Mouse (Mus musculus): ENCODE measurements around the gene Hnrnpul2. TPM values are rescaled to one million over a fixed set of nuclear protein-coding genes. Genes with fewer than 3 reads are reported as not detected.

Hnrnpul2 gene
- polyA plus RNA-seq, 1 experiment from 2014 or later: 5.3 TPM

DNA sequence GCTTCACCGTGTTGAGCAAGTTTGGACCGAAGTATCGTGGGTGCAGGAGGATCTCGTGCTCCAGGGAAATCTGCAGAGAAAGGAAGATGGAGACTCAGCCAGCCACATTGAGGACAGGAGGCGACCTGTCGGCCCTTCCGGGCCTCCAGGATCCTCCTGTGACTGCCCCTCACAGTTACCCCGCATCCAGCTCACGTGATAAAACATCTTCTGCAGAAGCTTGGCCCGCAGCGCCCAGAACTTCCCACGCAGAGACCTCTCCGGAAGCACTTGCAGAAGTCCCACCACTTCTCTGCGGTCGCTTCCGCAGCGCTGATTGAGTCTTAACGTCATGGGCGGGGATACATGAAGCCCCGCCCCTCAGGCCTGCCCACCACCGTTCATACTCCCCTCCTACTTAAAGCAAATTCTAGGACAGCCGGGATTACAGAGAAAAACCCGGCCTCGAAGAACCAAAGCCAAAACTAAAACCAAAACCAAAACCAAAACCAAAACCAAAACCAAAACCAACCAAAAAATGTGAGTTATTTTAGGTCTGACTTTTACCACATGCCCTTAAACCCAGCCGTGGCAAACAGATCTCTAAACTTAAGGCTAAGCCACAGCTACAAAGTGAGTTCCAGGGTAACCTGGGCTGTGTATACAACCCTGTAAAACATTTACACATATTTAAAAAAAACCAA, 21.4 kb upstream of the Hnrnpul2 start, which contains the start of gene Polr2g:
Gene Polr2g (minus strand): TSS at position 314 of the 683 bp plus-strand sequence.
- Histone ChIP-seq H3K27me3 (no peaks in the 10 kb centered on the region), H3K4me2 (peak within 1 kb of the TSS; percentile 94), H3K9me3 (no peaks in the 10 kb centered on the region), H3K4me1 (replicated peaks) (peaks cover 30% of the 10 kb centered on the region), H3K4me3 (peak within 1 kb of the TSS; percentile 80), H3K36me3 (peaks cover 27% of the 10 kb centered on the region), H3K27ac (replicated peaks) (peak within 1 kb of the TSS; percentile 71), H3K9ac (peak within 1 kb of the TSS; percentile 84)
- WGBS: 1% methylated on average over 25 of the region's 25 CpGs
- ATAC-seq (ENCODE audit: low read depth): peak; percentile 70

DNA sequence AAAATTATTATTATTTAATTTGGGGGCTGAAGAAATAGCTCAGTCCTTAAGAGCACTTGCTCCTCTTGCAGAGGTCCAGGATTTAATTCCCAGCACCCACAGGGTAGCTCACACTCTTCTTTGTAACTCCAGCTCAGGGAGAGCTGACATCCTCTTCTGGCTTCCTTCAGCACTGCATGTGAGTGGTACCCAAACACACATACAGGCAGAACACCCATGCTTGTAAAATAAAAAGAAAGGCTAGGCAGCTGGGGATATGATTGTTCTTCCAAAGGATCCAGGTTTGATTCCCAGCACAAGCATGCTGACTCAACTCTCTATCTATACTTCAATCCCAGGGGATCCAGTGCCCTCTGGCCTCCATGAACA, 20.9 kb upstream of the Hnrnpul2 start:
- Histone ChIP-seq H3K27me3 (no peaks in the 10 kb centered on the region), H3K27ac (replicated peaks) (no peak overlapping the region), H3K4me2 (peak overlapping the region; percentile 94), H3K4me3 (peak overlapping the region; percentile 80), H3K4me1 (replicated peaks) (peaks cover 31% of the 10 kb centered on the region), H3K9me3 (no peaks in the 10 kb centered on the region), H3K9ac (no peak overlapping the region), H3K36me3 (peaks cover 24% of the 10 kb centered on the region)
- ATAC-seq (ENCODE audit: low read depth): no peak

GRCm38 (mm10) chr19:8802130-8802821, 17.5 kb upstream of the Hnrnpul2 start, which contains the start of gene Zbtb3:
TSS of gene Zbtb3 (plus strand) at chr19:8802555.
- H3K9me3 ChIP-seq: no peaks in the 10 kb centered on the region
- peak within 1 kb of the TSS; percentile 60 for H3K4me2 ChIP-seq
- H3K4me1 ChIP-seq (replicated peaks): peaks cover 36% of the 10 kb centered on the region
- 0% methylated on average over 30 of the region's 30 CpGs for WGBS
- H3K4me3 ChIP-seq: peak within 1 kb of the TSS; percentile 52
- H3K27ac ChIP-seq (replicated peaks): peak within 1 kb of the TSS; percentile 86
- H3K36me3 ChIP-seq: peaks cover 32% of the 10 kb centered on the region
- no peaks in the 10 kb centered on the region for H3K27me3 ChIP-seq
- peak within 1 kb of the TSS; percentile 65 for H3K9ac ChIP-seq
- ATAC-seq (ENCODE audit: low read depth): peak; percentile 98

DNA sequence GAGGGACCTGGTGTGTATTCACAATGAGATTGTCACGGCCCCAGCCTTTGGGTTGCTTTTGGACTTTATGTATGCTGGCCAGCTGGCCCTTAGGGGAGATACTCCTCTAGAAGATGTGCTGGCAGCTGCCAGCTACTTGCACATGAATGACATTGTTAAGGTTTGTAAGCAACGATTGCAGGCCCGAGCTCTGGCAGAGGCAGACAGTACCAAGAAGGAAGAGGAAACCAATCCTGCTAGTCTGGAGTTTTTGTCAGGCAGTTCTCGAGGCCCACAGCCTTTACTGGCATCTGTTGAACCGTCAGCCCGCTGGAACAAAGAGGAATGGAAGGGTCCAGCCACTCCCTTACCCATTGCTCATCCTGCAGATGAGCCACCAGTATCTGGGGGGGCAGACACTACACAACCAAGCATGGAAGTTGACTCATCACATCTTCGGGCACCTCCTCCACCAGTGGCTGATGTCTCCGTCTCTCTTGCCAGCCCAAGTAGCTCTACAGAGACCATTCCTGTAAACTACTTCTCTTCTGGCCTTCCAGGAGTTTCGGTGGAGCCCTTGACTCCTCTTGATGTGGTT, 16.5 kb upstream of the Hnrnpul2 start:
- Histone ChIP-seq H3K4me2 (peak overlapping the region; percentile 60), H3K36me3 (peaks cover 38% of the 10 kb centered on the region), H3K4me1 (replicated peaks) (peaks cover 28% of the 10 kb centered on the region), H3K9ac (0 out of 2 replicates have a peak overlapping the region, but pooled peaks have one; percentile 1), H3K9me3 (no peaks in the 10 kb centered on the region), H3K27me3 (no peaks in the 10 kb centered on the region), H3K27ac (replicated peaks) (peak overlapping the region; percentile 86), H3K4me3 (peak overlapping the region; percentile 52)
- WGBS: 86% methylated on average over 9 of the region's 9 CpGs
- no peak for ATAC-seq (ENCODE audit: low read depth)

DNA sequence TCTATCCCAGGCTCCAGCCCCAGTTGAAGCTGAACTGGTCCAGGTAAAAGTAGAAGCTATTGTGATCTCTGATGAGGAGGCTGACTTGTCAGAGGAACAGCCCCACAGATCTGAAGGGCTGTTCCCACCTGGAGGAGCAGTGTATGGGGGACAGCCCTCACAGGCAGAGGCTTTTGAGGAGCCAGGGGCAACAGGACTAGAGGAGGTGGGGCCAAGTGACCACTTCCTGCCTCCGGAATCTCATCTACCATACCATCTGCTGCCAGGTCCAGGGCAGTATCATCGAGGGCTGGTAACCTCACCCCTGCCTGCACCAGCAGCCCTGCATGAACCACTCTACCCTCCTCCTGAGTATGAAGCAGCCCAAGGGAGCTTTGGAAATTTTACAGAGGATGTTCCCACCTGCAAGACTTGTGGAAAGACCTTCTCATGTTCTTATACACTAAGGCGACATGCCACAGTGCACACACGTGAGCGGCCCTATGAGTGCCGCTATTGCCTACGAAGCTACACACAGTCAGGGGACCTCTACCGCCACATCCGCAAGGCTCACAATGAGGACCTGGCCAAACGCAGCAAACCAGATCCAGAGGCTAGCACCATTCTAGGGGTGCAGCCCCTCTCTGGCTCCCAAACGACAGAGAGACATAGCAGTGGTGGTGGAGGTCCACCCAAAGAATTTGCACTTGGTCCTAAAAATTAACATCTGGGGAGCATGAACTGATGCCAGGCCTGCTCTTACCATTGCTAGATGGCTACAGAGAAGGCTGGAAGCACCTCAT, 15.7 kb upstream of the Hnrnpul2 start:
- Histone ChIP-seq H3K9ac (no peak overlapping the region), H3K27ac (replicated peaks) (no peak overlapping the region), H3K4me1 (replicated peaks) (peaks cover 23% of the 10 kb centered on the region), H3K9me3 (no peaks in the 10 kb centered on the region), H3K27me3 (no peaks in the 10 kb centered on the region), H3K36me3 (peaks cover 46% of the 10 kb centered on the region), H3K4me2 (no peak overlapping the region), H3K4me3 (no peak overlapping the region)
- 95% methylated on average over 11 of the region's 11 CpGs for WGBS
- no peak for ATAC-seq (ENCODE audit: low read depth)

GRCm38 (mm10) chr19:8806810-8807209, 13.0 kb upstream of the Hnrnpul2 start:
- Histone ChIP-seq H3K9ac (no peak overlapping the region), H3K4me2 (no peak overlapping the region), H3K27ac (replicated peaks) (no peak overlapping the region), H3K4me1 (replicated peaks) (peaks cover 19% of the 10 kb centered on the region), H3K4me3 (no peak overlapping the region), H3K9me3 (no peaks in the 10 kb centered on the region), H3K36me3 (peaks cover 67% of the 10 kb centered on the region), H3K27me3 (no peaks in the 10 kb centered on the region)
- no peak for ATAC-seq (ENCODE audit: low read depth)
- 96% methylated on average over 5 of the region's 5 CpGs for WGBS

GRCm38 (mm10) chr19:8815812-8816211, 4.0 kb upstream of the Hnrnpul2 start:
- ATAC-seq (ENCODE audit: low read depth): no peak
- 73% methylated on average over 11 of the region's 11 CpGs for WGBS
- Histone ChIP-seq H3K36me3 (peaks cover 49% of the 10 kb centered on the region), H3K9me3 (no peaks in the 10 kb centered on the region), H3K27ac (replicated peaks) (no peak overlapping the region), H3K4me1 (replicated peaks) (peaks cover 43% of the 10 kb centered on the region), H3K27me3 (no peaks in the 10 kb centered on the region), H3K4me3 (peak overlapping the region; percentile 1; the same call in 1 of the 2 replicates), H3K4me2 (0 out of 2 replicates have a peak overlapping the region, but pooled peaks have one; percentile 24), H3K9ac (peak overlapping the region; percentile 51; the same call in 1 of the 2 replicates)

DNA sequence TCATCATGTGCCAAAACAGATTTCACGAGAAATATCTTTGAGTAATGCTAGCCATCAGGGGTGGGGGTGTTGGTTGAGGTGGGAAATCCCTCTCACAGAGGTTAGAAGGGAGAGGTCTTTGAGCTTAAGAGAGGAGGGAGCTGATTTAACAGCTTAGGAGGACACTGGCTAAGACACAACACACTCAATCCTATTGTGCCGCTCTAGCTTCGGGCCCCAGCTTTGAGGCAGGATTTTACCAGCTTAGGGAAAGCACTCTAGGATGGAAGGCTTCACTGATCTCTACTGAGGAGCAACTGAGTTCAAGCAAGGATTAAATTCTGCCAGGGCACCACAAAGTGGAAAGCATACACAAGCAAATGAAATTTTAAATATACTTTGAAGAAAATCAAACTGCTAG, 2.8 kb upstream of the Hnrnpul2 start:
- Histone ChIP-seq H3K4me2 (peak overlapping the region; percentile 99), H3K9me3 (no peaks in the 10 kb centered on the region), H3K9ac (peak overlapping the region; percentile 57), H3K27me3 (no peaks in the 10 kb centered on the region), H3K27ac (replicated peaks) (no peak overlapping the region), H3K36me3 (peaks cover 40% of the 10 kb centered on the region), H3K4me1 (replicated peaks) (peaks cover 52% of the 10 kb centered on the region), H3K4me3 (peak overlapping the region; percentile 9; the same call in 1 of the 2 replicates)
- no peak for ATAC-seq (ENCODE audit: low read depth)
- 89% methylated on average over 3 of the region's 3 CpGs for WGBS

DNA sequence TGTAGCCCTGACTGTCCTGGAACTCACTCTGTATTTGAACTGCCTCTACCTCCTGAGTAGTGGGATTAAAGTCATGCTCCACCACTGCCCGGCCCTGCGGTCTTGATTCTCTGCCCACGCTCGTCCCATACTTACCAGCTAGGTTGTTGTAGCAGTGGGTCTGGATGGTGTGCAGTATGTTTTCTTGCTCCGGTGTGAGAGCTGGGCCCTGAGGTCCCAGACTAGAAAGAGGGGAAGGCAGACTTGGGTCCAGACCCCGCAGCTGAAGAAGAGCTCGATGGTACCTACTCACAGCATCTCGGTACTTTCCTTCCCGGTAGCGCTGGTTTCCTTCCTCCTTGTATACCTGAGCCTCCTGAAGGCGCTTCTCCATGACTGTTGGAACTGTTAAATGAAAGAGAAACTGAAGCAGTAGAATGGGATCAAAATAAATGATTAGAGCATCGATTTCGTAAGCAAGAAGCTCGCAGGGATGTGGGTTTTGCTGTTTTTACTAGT, 1.5 kb upstream of the Hnrnpul2 start:
- Histone ChIP-seq H3K4me2 (peak overlapping the region; percentile 99), H3K4me1 (replicated peaks) (peaks cover 66% of the 10 kb centered on the region), H3K27ac (replicated peaks) (peak overlapping the region; percentile 97), H3K27me3 (no peaks in the 10 kb centered on the region), H3K9ac (peak overlapping the region; percentile 88), H3K9me3 (no peaks in the 10 kb centered on the region), H3K4me3 (peak overlapping the region; percentile 75), H3K36me3 (peaks cover 32% of the 10 kb centered on the region)
- WGBS: 36% methylated on average over 14 of the region's 14 CpGs
- ATAC-seq (ENCODE audit: low read depth): no peak

DNA sequence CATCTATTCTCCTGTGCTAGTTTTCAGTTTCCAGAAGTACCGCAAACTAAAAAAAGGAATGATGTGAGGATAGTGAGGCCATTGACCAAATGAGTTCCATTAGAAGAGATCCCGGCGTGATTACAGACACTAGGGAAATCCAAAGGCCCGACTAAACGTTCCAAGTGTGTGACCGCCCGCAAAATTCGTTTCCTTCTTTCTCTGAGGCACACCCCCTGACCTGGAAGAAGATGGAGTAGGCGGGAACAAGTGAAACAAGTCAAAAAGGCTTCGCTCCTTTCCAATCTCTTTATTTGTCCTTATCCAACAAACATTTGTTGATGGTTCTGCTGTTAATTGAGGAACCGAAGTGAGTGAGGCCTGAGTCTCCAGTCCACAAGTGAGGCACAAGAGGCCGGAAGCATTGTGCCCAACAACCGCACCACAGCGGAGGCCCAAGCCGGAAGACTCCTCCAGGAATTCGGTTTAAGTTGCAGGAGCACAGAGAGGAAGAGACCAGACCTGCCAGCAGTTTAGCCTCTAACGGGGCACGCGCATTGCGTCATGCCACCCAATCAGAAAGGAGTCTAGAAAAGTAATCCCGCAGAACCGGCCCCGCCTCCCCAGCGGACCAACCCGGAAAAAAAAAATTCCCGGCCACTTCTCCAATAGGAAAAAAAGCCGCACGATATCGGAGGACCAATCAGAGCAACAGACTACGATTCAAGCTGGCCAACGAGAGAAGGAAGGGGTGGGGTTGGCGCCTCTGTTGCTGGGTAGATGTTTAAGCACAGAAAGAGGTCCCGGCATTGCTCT, 812 bp upstream of the Hnrnpul2 start, which contains the start of gene Ttc9c:
Gene Ttc9c (minus strand): TSS at position 533 of the 795 bp plus-strand sequence.
- H3K27ac ChIP-seq (replicated peaks): peak within 1 kb of the TSS; percentile 97
- peak; percentile 94 for ATAC-seq (ENCODE audit: low read depth)
- H3K4me2 ChIP-seq: peak within 1 kb of the TSS; percentile 99
- 1% methylated on average over 33 of the region's 33 CpGs for WGBS
- no peaks in the 10 kb centered on the region for H3K9me3 ChIP-seq
- peak within 1 kb of the TSS; percentile 75 for H3K4me3 ChIP-seq
- no peaks in the 10 kb centered on the region for H3K27me3 ChIP-seq
- peaks cover 33% of the 10 kb centered on the region for H3K36me3 ChIP-seq
- peak within 1 kb of the TSS; percentile 98 for H3K9ac ChIP-seq
- peaks cover 69% of the 10 kb centered on the region for H3K4me1 ChIP-seq (replicated peaks)

All from neural tube, embryonic 13.5 days (tissue).